Mouse (Mus musculus) left cerebral cortex, adult 11 months (tissue): ENCODE results near the gene Gas7.

Experiments
- DNase-seq: peaks from one replicate; pipeline ENCODE4 v3.0.0; 2022; ENCODE audit warnings: low spot score

The Gas7 gene

GRCm38 (mm10) chr11:67535703-67536102, 80.5 kb downstream of the Gas7 start:
- no peak for DNase-seq

GRCm38 (mm10) chr11:67536413-67536812, 81.2 kb downstream of the Gas7 start:
- no peak for DNase-seq

- no peak for DNase-seq
Observed at GRCm38 (mm10) chr11:67537353-67537752, 82.1 kb downstream of the Gas7 start.

- DNase-seq = no peak
Observed at GRCm38 (mm10) chr11:67538557-67538956, 83.3 kb downstream of the Gas7 start.

- DNase-seq = no peak
Observed at GRCm38 (mm10) chr11:67544656-67545432, 89.6 kb downstream of the Gas7 start.

GRCm38 (mm10) chr11:67546582-67546981, 91.3 kb downstream of the Gas7 start:
- no peak for DNase-seq

- DNase-seq = no peak
Observed at GRCm38 (mm10) chr11:67549306-67549705, 94.1 kb downstream of the Gas7 start.

GRCm38 (mm10) chr11:67549762-67550488, 94.7 kb downstream of the Gas7 start:
- no peak for DNase-seq

GRCm38 (mm10) chr11:67552400-67552799, 97.2 kb downstream of the Gas7 start:
- DNase-seq = no peak

- DNase-seq = no peak
Observed at GRCm38 (mm10) chr11:67554276-67554675, 99.0 kb downstream of the Gas7 start.

GRCm38 (mm10) chr11:67556360-67556759, 101.1 kb downstream of the Gas7 start:
- DNase-seq = no peak

GRCm38 (mm10) chr11:67558772-67559448, 103.7 kb downstream of the Gas7 start:
- no peak for DNase-seq

GRCm38 (mm10) chr11:67559522-67559921, 104.3 kb downstream of the Gas7 start:
- DNase-seq = no peak

GRCm38 (mm10) chr11:67561631-67562030, 106.4 kb downstream of the Gas7 start:
- no peak for DNase-seq

- no peak for DNase-seq
Observed at GRCm38 (mm10) chr11:67563141-67563540, 107.9 kb downstream of the Gas7 start.

GRCm38 (mm10) chr11:67564003-67564637, 108.9 kb downstream of the Gas7 start:
- no peak for DNase-seq

- DNase-seq = peak; percentile 46
Observed at GRCm38 (mm10) chr11:67565512-67565911, 110.3 kb downstream of the Gas7 start.

GRCm38 (mm10) chr11:67566704-67567103, 111.5 kb downstream of the Gas7 start:
- DNase-seq = no peak

GRCm38 (mm10) chr11:67567184-67567583, 111.9 kb downstream of the Gas7 start:
- DNase-seq = no peak

- DNase-seq = no peak
Observed at GRCm38 (mm10) chr11:67567991-67568390, 112.8 kb downstream of the Gas7 start.

GRCm38 (mm10) chr11:67568815-67569214, 113.6 kb downstream of the Gas7 start:
- DNase-seq = no peak

GRCm38 (mm10) chr11:67570947-67571346, 115.7 kb downstream of the Gas7 start:
- peak; percentile 68 for DNase-seq
